Mouse (Mus musculus) urinary bladder, adult 2 months (tissue): ENCODE data around the gene Sla2. TPM values are rescaled to one million over a fixed set of nuclear protein-coding genes. Genes with fewer than 3 reads are reported as not detected.
"Not testable (repeated sequence)": the region's sequence is repeated elsewhere in the genome, so short reads cannot be mapped to it uniquely, and the experiment has no call there.

Experiments used
- DNase-seq: peaks from one replicate; pipeline ENCODE4 v3.0.0; 2022; ENCODE audit warnings: low spot score
- polyA plus RNA-seq: library from polyadenylated mRNA; depleted of rRNA; stranded (reverse); fragments of >200 nt; gene quantifications from 2 replicates; pipeline ENCODE4 v1.2.3, GENCODE M21; 2012

Sla2 gene
- polyA plus RNA-seq, 1 experiment: 0.28 TPM

- no peak for DNase-seq
These were observed 18.0 kb downstream of the Sla2 start for GRCm38 (mm10) chr2:156868994-156869393.

GRCm38 (mm10) chr2:156864481-156864880 is 22.5 kb downstream of the Sla2 start:
- DNase-seq: no peak

GRCm38 (mm10) chr2:156863487-156864160 is 23.4 kb downstream of the Sla2 start:
- peak; percentile 36 for DNase-seq

GRCm38 (mm10) chr2:156862772-156863486 is 24.1 kb downstream of the Sla2 start, which contains the start of gene Rab5if:
Gene Rab5if, plus strand, starts transcription at chr2:156863128.
- peak; percentile 94 for DNase-seq

- DNase-seq: no peak
These were observed 24.8 kb downstream of the Sla2 start for GRCm38 (mm10) chr2:156862041-156862717.

- no peak for DNase-seq
These were observed 28.3 kb downstream of the Sla2 start for GRCm38 (mm10) chr2:156858671-156859070.

- DNase-seq: no peak
These were observed 29.2 kb downstream of the Sla2 start, which contains the start of gene 4930518I15Rik for GRCm38 (mm10) chr2:156857835-156858234. Gene 4930518I15Rik, minus strand, starts transcription at chr2:156857946.

- no peak for DNase-seq
These were observed 29.6 kb downstream of the Sla2 start for GRCm38 (mm10) chr2:156857385-156857791.

- DNase-seq: no peak
These were observed 30.7 kb downstream of the Sla2 start for GRCm38 (mm10) chr2:156856311-156856710.

- DNase-seq: not testable (repeated sequence)
These were observed 32.8 kb downstream of the Sla2 start for GRCm38 (mm10) chr2:156853999-156854771.

GRCm38 (mm10) chr2:156853584-156853983 is 33.4 kb downstream of the Sla2 start:
- not testable (repeated sequence) for DNase-seq

GRCm38 (mm10) chr2:156850505-156850904 is 36.5 kb downstream of the Sla2 start:
- no peak for DNase-seq

GRCm38 (mm10) chr2:156848526-156849182 is 38.3 kb downstream of the Sla2 start:
- DNase-seq: no peak

- DNase-seq: no peak
These were observed 39.3 kb downstream of the Sla2 start for GRCm38 (mm10) chr2:156847653-156848052.

GRCm38 (mm10) chr2:156844715-156845114 is 42.3 kb downstream of the Sla2 start:
- DNase-seq: no peak

GRCm38 (mm10) chr2:156843331-156843730 is 43.7 kb downstream of the Sla2 start:
- DNase-seq: no peak

GRCm38 (mm10) chr2:156842711-156843110 is 44.3 kb downstream of the Sla2 start:
- DNase-seq: no peak

GRCm38 (mm10) chr2:156841841-156842706 is 44.9 kb downstream of the Sla2 start:
- peak; percentile 28 for DNase-seq

GRCm38 (mm10) chr2:156841028-156841840 is 45.8 kb downstream of the Sla2 start:
- DNase-seq: peak; percentile 33
